Mouse (Mus musculus): ENCODE measurements at regions not wholly inside any gene's neighbourhood (a gene's known extent, or its start where the extent isn't known, plus 50 kb on each side); places are given as distances from the start of the nearest gene placed in this dataset.

DNA sequence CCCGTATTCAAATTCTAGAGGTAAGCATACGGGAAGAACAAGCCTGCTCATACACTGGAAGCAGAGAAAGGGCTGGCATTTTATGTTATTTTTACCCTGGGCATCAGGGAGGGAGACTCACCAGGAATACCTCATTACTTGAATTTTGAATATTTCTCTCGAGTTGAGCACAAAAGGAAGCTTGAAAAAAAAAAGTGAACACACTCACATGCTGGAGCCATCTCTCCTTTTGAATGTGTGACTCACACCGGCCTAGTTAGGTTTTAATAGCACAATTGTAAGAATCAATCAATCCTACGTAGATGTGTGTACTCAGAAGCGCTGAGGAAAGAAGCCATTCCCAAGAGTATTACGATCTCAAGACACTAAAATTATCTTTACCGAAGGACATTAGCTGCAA, 172.2 kb upstream of the Grik3 start:
- H3K4me3 ChIP-seq (ENCODE audit: control insufficient read depth in 1 of 2, insufficient read depth in 1 of 2, low read depth in 2 of 2, low read length in 2 of 2), result no peak overlapping the region
- no peaks in the 10 kb centered on the region for H3K27me3 ChIP-seq (ENCODE audit: control insufficient read depth in 1 of 2, insufficient read depth in 2 of 2, low read length in 2 of 2)
- no peaks in the 10 kb centered on the region for H3K4me1 ChIP-seq (ENCODE audit: control insufficient read depth in 1 of 2, insufficient read depth in 2 of 2, low read length in 2 of 2)
- no peak overlapping the region for H3K9ac ChIP-seq (ENCODE audit: control insufficient read depth, low read depth, low read length, poor library complexity, severe bottlenecking)
- H3K36me3 ChIP-seq (ENCODE audit: control insufficient read depth in 1 of 2, insufficient read depth in 2 of 2, low read length in 2 of 2), result no peaks in the 10 kb centered on the region
- DNase-seq (ENCODE audit: low read depth, low spot score), result no peak
- no peak for TF ChIP-seq RCOR1 (IDR thresholded peaks at IDR 0.05; ENCODE audit: low read depth, low read length)
- TF ChIP-seq ZMIZ1 (IDR thresholded peaks at IDR 0.05; ENCODE audit: low read depth, low read length), result no peak
- no peak for TF ChIP-seq ETS1 (IDR thresholded peaks at IDR 0.05; ENCODE audit: low read depth, low read length)
- no peak for TF ChIP-seq NRF1 (IDR thresholded peaks at IDR 0.05; ENCODE audit: insufficient read depth, low read depth, low read length, poor library complexity, severe bottlenecking)
- no peak for TF ChIP-seq USF1 (IDR thresholded peaks at IDR 0.05; ENCODE audit: low read depth, low read length)
- no peak for TF ChIP-seq E2F4 (IDR thresholded peaks at IDR 0.05; ENCODE audit: borderline replicate concordance, low read depth, low read length)
- H3K79me2 ChIP-seq (ENCODE audit: control insufficient read depth, insufficient read depth, low read length, poor library complexity), result no peaks in the 10 kb centered on the region
- no peaks in the 10 kb centered on the region for H3K9me3 ChIP-seq (replicated peaks; ENCODE audit: insufficient read depth, low read length)
- no peak overlapping the region for H3K27ac ChIP-seq (ENCODE audit: control insufficient read depth, low read depth, low read length)

- Histone ChIP-seq H3K4me3 (ENCODE audit: control insufficient read depth in 1 of 2, insufficient read depth in 1 of 2, low read depth in 2 of 2, low read length in 2 of 2) (no peak overlapping the region), H3K4me1 (ENCODE audit: control insufficient read depth in 1 of 2, insufficient read depth in 2 of 2, low read length in 2 of 2) (no peaks in the 10 kb centered on the region), H3K9ac (ENCODE audit: control insufficient read depth, low read depth, low read length, poor library complexity, severe bottlenecking) (no peak overlapping the region), H3K27ac (ENCODE audit: control insufficient read depth, low read depth, low read length) (no peak overlapping the region), H3K36me3 (ENCODE audit: control insufficient read depth in 1 of 2, insufficient read depth in 2 of 2, low read length in 2 of 2) (no peaks in the 10 kb centered on the region), H3K9me3 (replicated peaks; ENCODE audit: insufficient read depth, low read length) (no peaks in the 10 kb centered on the region), H3K79me2 (ENCODE audit: control insufficient read depth, insufficient read depth, low read length, poor library complexity) (no peaks in the 10 kb centered on the region), H3K27me3 (ENCODE audit: control insufficient read depth in 1 of 2, insufficient read depth in 2 of 2, low read length in 2 of 2) (no peaks in the 10 kb centered on the region)
- TF ChIP-seq GABPA (IDR thresholded peaks at IDR 0.05; ENCODE audit: low read depth, low read length) (no peak), POLR2A (IDR thresholded peaks at IDR 0.05; ENCODE audit: control insufficient read depth in 1 of 2, insufficient read depth in 1 of 2, low read depth in 1 of 2, low read length in 2 of 2, poor library complexity in 1 of 2) (no peak), SMC3 (IDR thresholded peaks at IDR 0.05; ENCODE audit: low read depth, low read length) (no peak), KAT2A (conservative IDR thresholded peaks at IDR 0.05; ENCODE audit: low read depth, low read length) (no peak), MYC (IDR thresholded peaks at IDR 0.05; ENCODE audit: low read depth, low read length) (no peak), TCF12 (IDR thresholded peaks at IDR 0.05; ENCODE audit: low read depth, low read length) (no peak), USF1 (IDR thresholded peaks at IDR 0.05; ENCODE audit: low read depth, low read length) (no peak), MAFK (IDR thresholded peaks at IDR 0.05; ENCODE audit: borderline replicate concordance, low read depth, low read length) (no peak), NELFE (IDR thresholded peaks at IDR 0.05; ENCODE audit: low read depth, low read length) (no peak), RCOR1 (IDR thresholded peaks at IDR 0.05; ENCODE audit: low read depth, low read length) (no peak), RAD21 (IDR thresholded peaks at IDR 0.05; ENCODE audit: low read depth, low read length) (no peak), UBTF (IDR thresholded peaks at IDR 0.05; ENCODE audit: borderline replicate concordance, insufficient read depth, low read depth, low read length) (no peak), ZKSCAN1 (IDR thresholded peaks at IDR 0.05; ENCODE audit: low read depth, low read length) (no peak), ELF1 (IDR thresholded peaks at IDR 0.05; ENCODE audit: low read depth, low read length) (no peak), CHD1 (IDR thresholded peaks at IDR 0.05; ENCODE audit: low read depth, low read length) (no peak), MYB (IDR thresholded peaks at IDR 0.05; ENCODE audit: low read depth, low read length) (no peak), SIN3A (IDR thresholded peaks at IDR 0.05; ENCODE audit: low read length) (no peak)
- DNase-seq (ENCODE audit: low read depth, low spot score), result no peak
Measured at GRCm38 (mm10) chr4:125316876-125317275, 173.6 kb upstream of the Grik3 start.
